Mouse (Mus musculus): Measurements from ENCODE around the gene Syncrip. TPM values are rescaled to one million over a fixed set of nuclear protein-coding genes. Genes with fewer than 3 reads are reported as not detected.

Syncrip gene
- total RNA-seq, 1 experiment = 144 TPM

DNA sequence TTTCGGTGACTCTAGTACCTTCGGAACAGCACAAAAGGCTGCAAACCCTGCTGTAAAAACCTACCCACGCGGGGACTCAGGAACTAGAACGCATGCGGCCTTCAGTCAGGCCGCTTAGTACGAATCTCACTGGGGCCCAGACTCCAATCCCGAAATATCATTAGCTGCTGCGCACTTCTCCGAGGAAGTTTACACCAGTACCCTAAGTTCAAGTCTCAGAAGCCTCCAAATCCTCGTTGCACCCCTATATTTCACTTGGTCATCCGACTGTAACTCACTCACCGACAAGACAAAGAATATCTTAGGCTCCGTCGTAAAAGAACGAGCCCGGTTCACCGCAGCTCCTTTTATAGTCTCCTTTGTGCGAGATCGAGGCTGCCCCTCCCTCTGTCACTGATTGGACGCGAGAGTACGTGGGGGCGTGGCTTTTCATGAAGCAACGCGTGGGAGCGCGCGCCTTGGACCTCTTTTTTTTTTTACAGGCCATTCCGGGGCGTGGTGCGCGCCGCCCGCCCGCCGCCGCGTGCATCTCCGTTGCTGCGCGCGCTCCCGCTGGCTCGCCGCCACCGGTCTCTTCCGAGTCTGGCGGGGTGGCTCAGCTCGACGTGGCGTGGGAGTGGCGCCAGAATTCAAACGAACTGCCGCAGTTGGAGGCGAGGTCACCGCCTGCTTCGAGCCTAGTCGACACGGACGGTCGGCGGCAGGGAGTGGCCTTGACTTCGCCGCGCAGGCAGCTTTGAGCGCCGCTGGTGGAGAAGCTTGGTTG lies 40.4 kb upstream of the Syncrip start:
- Histone ChIP-seq H3K27ac (ENCODE audit: insufficient read depth, low read depth, low read length, poor library complexity, severe bottlenecking) (peak overlapping the region; percentile 93), H3K4me1 (ENCODE audit: control insufficient read depth in 2 of 2, insufficient read depth in 2 of 2, low read length in 2 of 2, poor library complexity in 1 of 2) (peaks cover 0 to 6% of the 10 kb centered on the region in 2 experiments; a peak in 1 of 4 replicates), H3K4me3 (ENCODE audit: insufficient read depth in 1 of 2, low read depth in 1 of 2, low read length in 2 of 2, poor library complexity in 1 of 2, severe bottlenecking in 1 of 2) (peak overlapping the region; percentile 79), H3K36me3 (ENCODE audit: control insufficient read depth, insufficient read depth, low read length, poor library complexity, severe bottlenecking) (peaks cover 17% of the 10 kb centered on the region), H3K9ac (ENCODE audit: insufficient read depth, low read depth, low read length, poor library complexity, severe bottlenecking) (peak overlapping the region; percentile 95), H3K9me3 (ENCODE audit: control insufficient read depth, insufficient read depth, low read depth, low read length) (no peaks in the 10 kb centered on the region)
- TF ChIP-seq ZNF384 (IDR thresholded peaks at IDR 0.05; ENCODE audit: low read depth, low read length) = peak; percentile 99
- peak; percentile 53; the same call in 1 of the 2 replicates for TF ChIP-seq CHD2 (IDR thresholded peaks at IDR 0.05; ENCODE audit: low read depth, low read length)
- TF ChIP-seq ZC3H11A (IDR thresholded peaks at IDR 0.05; ENCODE audit: borderline replicate concordance, low read depth, low read length) = no peak
- TF ChIP-seq MAFK (IDR thresholded peaks at IDR 0.05; ENCODE audit: insufficient read depth, low read depth, low read length) = no peak
- TF ChIP-seq HCFC1 (IDR thresholded peaks at IDR 0.05; ENCODE audit: borderline replicate concordance, insufficient read depth, low read length) = peak; percentile 67; the same call in 1 of the 2 replicates
- peak; percentile 95 for DNase-seq (ENCODE audit: low read depth, low spot score)
- in situ Hi-C loops (cut with MboI; ENCODE audit: low sequenced_read_pairs in 2 of 2, unreplicated experiment in 2 of 2) = no loop called here

- TF ChIP-seq CHD2 (IDR thresholded peaks at IDR 0.05; ENCODE audit: low read depth, low read length) (no peak), MAFK (IDR thresholded peaks at IDR 0.05; ENCODE audit: insufficient read depth, low read depth, low read length) (no peak), HCFC1 (IDR thresholded peaks at IDR 0.05; ENCODE audit: borderline replicate concordance, insufficient read depth, low read length) (no peak), ZC3H11A (IDR thresholded peaks at IDR 0.05; ENCODE audit: borderline replicate concordance, low read depth, low read length) (no peak), ZNF384 (IDR thresholded peaks at IDR 0.05; ENCODE audit: low read depth, low read length) (no peak)
- H3K4me3 ChIP-seq (ENCODE audit: insufficient read depth in 1 of 2, low read depth in 1 of 2, low read length in 2 of 2, poor library complexity in 1 of 2, severe bottlenecking in 1 of 2) = peak overlapping the region; percentile 79
- in situ Hi-C loops (cut with MboI; ENCODE audit: low sequenced_read_pairs in 2 of 2, unreplicated experiment in 2 of 2) = no loop called here
- H3K4me1 ChIP-seq (ENCODE audit: control insufficient read depth in 2 of 2, insufficient read depth in 2 of 2, low read length in 2 of 2, poor library complexity in 1 of 2) = peaks cover 0 to 6% of the 10 kb centered on the region in 2 experiments; a peak in 1 of 4 replicates
- H3K9ac ChIP-seq (ENCODE audit: insufficient read depth, low read depth, low read length, poor library complexity, severe bottlenecking) = peak overlapping the region; percentile 95
- H3K27ac ChIP-seq (ENCODE audit: insufficient read depth, low read depth, low read length, poor library complexity, severe bottlenecking) = peak overlapping the region; percentile 93
- DNase-seq (ENCODE audit: low read depth, low spot score) = no peak
- peaks cover 17% of the 10 kb centered on the region for H3K36me3 ChIP-seq (ENCODE audit: control insufficient read depth, insufficient read depth, low read length, poor library complexity, severe bottlenecking)
- no peaks in the 10 kb centered on the region for H3K9me3 ChIP-seq (ENCODE audit: control insufficient read depth, insufficient read depth, low read depth, low read length)
Observed at GRCm38 (mm10) chr9:88521961-88522568, 39.7 kb upstream of the Syncrip start.

GRCm38 (mm10) chr9:88520849-88521483 lies 38.6 kb upstream of the Syncrip start:
- Histone ChIP-seq H3K9ac (ENCODE audit: insufficient read depth, low read depth, low read length, poor library complexity, severe bottlenecking) (peak overlapping the region; percentile 70; the same call in 1 of the 2 replicates), H3K36me3 (ENCODE audit: control insufficient read depth, insufficient read depth, low read length, poor library complexity, severe bottlenecking) (peaks cover 17% of the 10 kb centered on the region), H3K4me1 (ENCODE audit: control insufficient read depth in 2 of 2, insufficient read depth in 2 of 2, low read length in 2 of 2, poor library complexity in 1 of 2) (peaks cover 0 to 6% of the 10 kb centered on the region in 2 experiments; a peak in 1 of 4 replicates), H3K4me3 (ENCODE audit: insufficient read depth in 1 of 2, low read depth in 1 of 2, low read length in 2 of 2, poor library complexity in 1 of 2, severe bottlenecking in 1 of 2) (peak overlapping the region; percentile 79), H3K27ac (ENCODE audit: insufficient read depth, low read depth, low read length, poor library complexity, severe bottlenecking) (peak overlapping the region; percentile 93; the same call in 1 of the 2 replicates), H3K9me3 (ENCODE audit: control insufficient read depth, insufficient read depth, low read depth, low read length) (no peaks in the 10 kb centered on the region)
- in situ Hi-C loops (cut with MboI; ENCODE audit: low sequenced_read_pairs in 2 of 2, unreplicated experiment in 2 of 2) = no loop called here
- TF ChIP-seq CHD2 (IDR thresholded peaks at IDR 0.05; ENCODE audit: low read depth, low read length) (no peak), ZNF384 (IDR thresholded peaks at IDR 0.05; ENCODE audit: low read depth, low read length) (peak; percentile 47; the same call in 1 of the 2 replicates), HCFC1 (IDR thresholded peaks at IDR 0.05; ENCODE audit: borderline replicate concordance, insufficient read depth, low read length) (no peak)
- peak; percentile 8 for DNase-seq (ENCODE audit: low read depth, low spot score)

GRCm38 (mm10) chr9:88520122-88520848 lies 37.9 kb upstream of the Syncrip start:
- peaks cover 0 to 4% of the 10 kb centered on the region in 2 experiments; a peak in 1 of 4 replicates for H3K4me1 ChIP-seq (ENCODE audit: control insufficient read depth in 2 of 2, insufficient read depth in 2 of 2, low read length in 2 of 2, poor library complexity in 1 of 2)
- peak; percentile 47 for DNase-seq (ENCODE audit: low read depth, low spot score)
- peak overlapping the region; percentile 70; the same call in 1 of the 2 replicates for H3K9ac ChIP-seq (ENCODE audit: insufficient read depth, low read depth, low read length, poor library complexity, severe bottlenecking)
- H3K9me3 ChIP-seq (ENCODE audit: control insufficient read depth, insufficient read depth, low read depth, low read length) = no peaks in the 10 kb centered on the region
- H3K4me3 ChIP-seq (ENCODE audit: insufficient read depth in 1 of 2, low read depth in 1 of 2, low read length in 2 of 2, poor library complexity in 1 of 2, severe bottlenecking in 1 of 2) = peak overlapping the region in 1 of 2 experiments; percentile 79; a peak in 2 of 4 replicates
- peaks cover 17% of the 10 kb centered on the region for H3K36me3 ChIP-seq (ENCODE audit: control insufficient read depth, insufficient read depth, low read length, poor library complexity, severe bottlenecking)
- H3K27ac ChIP-seq (ENCODE audit: insufficient read depth, low read depth, low read length, poor library complexity, severe bottlenecking) = peak overlapping the region; percentile 38; the same call in 1 of the 2 replicates
- in situ Hi-C loops (cut with MboI; ENCODE audit: low sequenced_read_pairs in 2 of 2, unreplicated experiment in 2 of 2) = no loop called here
- peak; percentile 73; the same call in 1 of the 2 replicates for TF ChIP-seq CHD2 (IDR thresholded peaks at IDR 0.05; ENCODE audit: low read depth, low read length)
- TF ChIP-seq MAFK (IDR thresholded peaks at IDR 0.05; ENCODE audit: insufficient read depth, low read depth, low read length) = no peak

All from ES-E14 (cell line).